Mouse (Mus musculus) G1E (cell line): ENCODE results near the gene Nat8f1.
"Not testable (repeated sequence)": the region's sequence is repeated elsewhere in the genome, so short reads cannot be mapped to it uniquely, and the experiment has no call there.

Source experiments
- CTCF ChIP-seq: IDR thresholded peaks from 2 replicates; pipeline ENCODE4 v1.5.1; 2012; ENCODE audit warnings: low read depth, low read length, inconsistent platforms, mixed read lengths
- TAL1 ChIP-seq: conservative IDR thresholded peaks from 2 replicates; pipeline ENCODE4 v1.6.1; 2012; ENCODE audit warnings: low read depth, low read length, inconsistent platforms, mixed read lengths

DNA sequence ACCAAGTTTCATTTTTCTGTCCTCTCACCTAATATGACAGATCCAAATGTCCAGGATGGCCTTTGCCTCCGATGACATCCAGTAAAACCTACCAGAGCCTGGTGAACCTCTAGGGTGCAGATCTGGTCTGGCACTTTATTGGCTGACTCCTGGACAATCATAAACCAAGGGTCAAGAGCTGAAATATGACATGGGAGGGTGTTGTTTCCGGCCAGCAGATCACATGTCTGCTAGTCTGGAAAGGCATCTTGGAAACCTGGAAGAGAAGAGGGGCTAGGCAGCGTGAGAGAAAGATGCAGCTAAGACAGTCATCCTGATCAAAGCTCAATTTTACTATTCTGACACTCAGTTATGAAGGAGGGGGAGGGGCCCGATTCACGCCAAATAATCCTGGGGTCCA lies 46.5 kb downstream of the Nat8f1 start, which contains the start of gene Nat8f2:
- not testable (repeated sequence) for TF ChIP-seq CTCF, TAL1
